Mouse (Mus musculus): ENCODE measurements at regions not wholly inside any gene's neighbourhood (a gene's known extent, or its start where the extent isn't known, plus 50 kb on each side); places are given as distances from the start of the nearest gene placed in this dataset.

DNA sequence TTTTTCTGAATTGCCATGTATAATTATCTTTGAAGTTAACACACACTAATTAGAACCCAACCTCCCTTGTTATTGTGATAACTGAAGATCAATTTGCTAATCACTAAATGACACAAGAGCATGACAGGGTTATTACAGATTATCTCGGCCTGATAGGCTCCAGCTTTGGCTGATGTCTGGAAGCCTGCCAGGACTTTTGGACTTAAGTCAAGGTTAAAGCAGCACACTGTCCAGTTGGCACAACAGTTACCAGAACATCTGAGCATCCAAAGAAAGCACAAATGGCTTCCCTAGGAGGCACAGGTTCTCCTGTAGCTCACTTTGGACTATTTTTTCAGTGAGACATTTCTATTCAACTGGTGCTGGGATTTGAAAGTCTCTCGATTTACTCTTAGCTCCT is 475.0 kb upstream of the A730009L09Rik start:
- no peak for DNase-seq

- peak; percentile 46 for DNase-seq
Measured at GRCm38 (mm10) chr16:84042010-84042449, 472.9 kb upstream of the A730009L09Rik start.

DNA sequence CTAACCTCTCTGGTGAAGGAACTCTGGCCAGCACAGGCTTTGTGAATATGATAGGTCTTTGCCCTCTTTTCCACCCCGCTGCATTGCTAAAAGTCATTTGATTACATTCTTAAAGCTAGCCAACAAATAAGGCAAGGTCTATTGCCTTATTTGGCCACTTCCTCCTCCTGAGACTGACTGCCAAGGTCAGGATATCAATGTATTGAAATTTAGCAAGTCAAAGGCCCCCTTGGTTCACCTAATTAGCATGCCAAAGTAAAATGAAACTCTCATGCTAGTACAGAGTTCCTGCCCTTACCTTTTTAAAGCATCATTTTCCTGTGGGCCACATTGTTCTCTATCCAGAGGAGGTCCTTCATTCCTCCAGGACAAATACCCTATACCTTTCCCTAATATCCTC is 469.6 kb upstream of the A730009L09Rik start:
- no peak for DNase-seq

All from right cerebral cortex, postnatal 25 days (tissue).